Mouse (Mus musculus) G1E-ER4 (cell line): ENCODE data around the gene Smtnl2. TPM values are rescaled to one million over a fixed set of nuclear protein-coding genes. Genes with fewer than 3 reads are reported as not detected.
A peak's percentile ranks its signal among the peaks of the same experiment; 100 is the strongest.

Experiments used
- GATA1 ChIP-seq: IDR thresholded peaks from one replicate; pipeline ENCODE4 v1.8.0; 2012; ENCODE audit warnings: low read length, inconsistent platforms
- polyA plus RNA-seq: library from polyadenylated mRNA; stranded (reverse); fragments of >175 nt; gene quantifications from 2 replicates; pipeline ENCODE4 v1.2.3, GENCODE M21; 2012

The Smtnl2 gene
- polyA plus RNA-seq, 1 experiment, result not detected

DNA sequence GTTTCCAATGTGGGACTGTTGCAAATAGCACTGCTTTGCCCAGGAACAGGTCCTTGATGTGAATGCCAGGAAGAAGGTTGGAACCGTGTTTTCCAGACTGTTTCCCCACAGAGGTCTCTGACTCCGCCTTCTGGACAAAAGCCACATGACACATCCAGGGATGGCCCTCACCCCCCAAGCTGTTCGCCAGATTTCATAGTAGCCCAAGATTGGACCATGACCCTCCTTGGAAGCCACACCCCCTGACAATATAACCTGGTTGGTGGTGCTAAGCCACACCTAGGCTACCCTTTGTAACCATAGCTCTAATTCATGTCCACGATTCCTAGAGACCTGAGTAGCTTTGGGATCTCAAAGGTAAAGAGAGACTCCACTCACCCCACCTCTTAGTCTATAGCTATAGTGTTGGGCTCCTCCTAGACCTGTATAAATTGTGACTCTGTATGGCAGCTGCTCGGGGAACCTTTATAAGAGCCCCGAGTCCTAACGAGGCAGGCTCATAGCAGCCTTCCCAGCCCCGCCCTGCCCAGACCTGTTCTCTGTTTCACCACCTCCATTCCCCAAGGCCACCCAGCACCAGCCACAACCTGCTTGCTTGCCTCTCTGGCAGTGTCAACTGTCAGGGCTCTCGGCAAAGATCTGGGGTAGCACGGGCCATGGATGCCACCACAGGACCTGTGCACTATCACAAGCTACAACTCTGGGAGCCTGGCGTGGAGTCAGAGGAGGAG lies 23.6 kb upstream of the Smtnl2 start, which contains the start of gene Ggt6:
Ggt6 (plus strand) TSS at position 564 of the 731 bp plus-strand sequence.
- TF ChIP-seq GATA1, result no peak

DNA sequence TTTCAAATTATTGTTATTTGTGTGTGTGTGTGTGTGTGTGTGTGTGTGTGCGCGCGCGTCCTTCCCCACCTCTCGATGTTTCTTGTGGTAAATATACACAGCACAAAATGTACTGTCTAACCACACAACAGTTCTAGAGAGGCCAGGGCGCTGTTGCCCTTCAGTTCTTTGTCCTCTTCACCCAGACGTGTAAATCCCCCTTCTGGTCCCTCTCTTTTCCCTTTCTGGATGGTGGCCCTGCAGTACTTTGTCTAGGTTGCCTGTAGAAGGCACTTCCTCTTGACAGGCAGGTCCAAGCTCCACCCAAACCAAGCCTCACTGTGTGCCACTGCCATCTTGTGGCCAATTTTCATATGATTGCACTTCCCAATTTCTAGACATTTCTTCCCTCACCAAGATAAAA lies 17.8 kb upstream of the Smtnl2 start:
- no peak for TF ChIP-seq GATA1

DNA sequence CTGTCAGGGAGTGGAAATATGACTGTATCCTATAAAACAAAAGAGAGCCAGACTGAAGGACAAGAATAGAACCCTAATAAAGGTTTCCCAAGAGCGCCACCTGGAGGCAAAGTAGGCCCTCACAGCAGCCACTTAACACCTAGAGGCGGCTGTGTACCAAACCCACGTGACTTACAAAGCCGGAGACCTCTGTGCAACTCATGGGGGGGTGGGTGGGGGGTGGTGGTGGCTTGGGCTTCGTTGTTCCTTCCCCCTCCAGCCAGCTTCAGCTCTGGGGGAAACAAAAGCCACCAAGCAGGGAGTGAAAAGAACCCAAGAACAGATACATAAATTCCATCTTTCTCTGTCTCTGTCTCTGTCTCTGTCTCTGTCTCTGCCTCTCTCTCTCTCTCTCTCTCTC lies 17.2 kb upstream of the Smtnl2 start:
- TF ChIP-seq GATA1, result no peak

DNA sequence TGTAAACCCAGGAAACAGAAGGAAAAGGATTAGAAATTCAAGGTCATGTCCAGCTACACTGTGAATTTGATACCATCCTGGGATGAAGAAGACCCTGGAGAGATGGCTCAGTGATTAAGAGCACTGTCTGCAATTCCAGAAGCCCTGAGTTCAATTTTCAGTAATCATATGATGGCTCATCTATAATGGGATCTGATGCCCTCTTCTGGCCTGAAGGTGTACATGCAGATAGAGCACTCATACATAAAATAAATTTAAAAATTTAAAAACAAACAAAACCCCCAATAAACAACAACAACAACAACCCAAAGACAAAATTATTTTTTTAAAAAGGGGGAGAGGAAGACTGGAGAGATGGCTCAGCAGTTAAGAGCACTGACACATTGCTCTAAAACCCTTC lies 15.4 kb upstream of the Smtnl2 start:
- TF ChIP-seq GATA1, result no peak

DNA sequence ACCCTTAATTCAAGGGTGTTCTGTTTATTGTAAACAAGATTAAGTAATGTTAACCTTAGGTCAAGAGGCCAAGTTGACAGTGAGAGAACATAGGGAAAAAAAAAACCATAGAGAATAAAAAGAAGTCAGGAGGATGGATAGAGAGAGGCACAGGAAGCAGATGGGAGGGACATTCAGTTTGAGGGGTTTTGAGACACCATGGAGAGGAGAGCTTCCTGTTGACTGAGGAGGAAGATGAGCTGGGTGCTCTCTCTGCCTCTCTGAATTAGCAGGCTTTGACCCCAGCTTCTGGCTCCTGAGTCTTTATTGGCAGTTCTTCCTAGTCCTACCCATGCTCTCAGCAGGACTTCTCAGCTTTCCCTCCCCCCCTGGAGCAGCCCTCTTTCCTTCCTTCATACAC lies 13.7 kb upstream of the Smtnl2 start:
- no peak for TF ChIP-seq GATA1

DNA sequence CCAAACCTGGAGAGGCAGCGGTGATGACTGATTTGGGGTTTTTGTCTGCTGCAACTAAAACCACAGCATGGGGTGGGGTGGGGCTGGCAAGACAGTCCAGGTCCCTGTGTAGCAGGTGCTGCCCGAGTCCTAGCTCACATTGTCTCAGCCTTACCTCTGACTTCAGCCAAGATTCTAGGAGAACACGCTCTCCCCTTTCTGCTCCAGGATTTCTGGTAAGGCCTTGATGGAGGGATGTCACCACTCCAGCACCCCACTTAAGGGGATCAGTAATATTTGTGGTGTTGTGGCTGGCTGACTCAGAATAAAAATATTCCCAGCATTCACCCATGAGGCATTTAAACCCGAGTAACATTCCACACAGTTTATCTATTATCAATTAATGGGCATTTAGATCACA lies 12.2 kb upstream of the Smtnl2 start:
- no peak for TF ChIP-seq GATA1

DNA sequence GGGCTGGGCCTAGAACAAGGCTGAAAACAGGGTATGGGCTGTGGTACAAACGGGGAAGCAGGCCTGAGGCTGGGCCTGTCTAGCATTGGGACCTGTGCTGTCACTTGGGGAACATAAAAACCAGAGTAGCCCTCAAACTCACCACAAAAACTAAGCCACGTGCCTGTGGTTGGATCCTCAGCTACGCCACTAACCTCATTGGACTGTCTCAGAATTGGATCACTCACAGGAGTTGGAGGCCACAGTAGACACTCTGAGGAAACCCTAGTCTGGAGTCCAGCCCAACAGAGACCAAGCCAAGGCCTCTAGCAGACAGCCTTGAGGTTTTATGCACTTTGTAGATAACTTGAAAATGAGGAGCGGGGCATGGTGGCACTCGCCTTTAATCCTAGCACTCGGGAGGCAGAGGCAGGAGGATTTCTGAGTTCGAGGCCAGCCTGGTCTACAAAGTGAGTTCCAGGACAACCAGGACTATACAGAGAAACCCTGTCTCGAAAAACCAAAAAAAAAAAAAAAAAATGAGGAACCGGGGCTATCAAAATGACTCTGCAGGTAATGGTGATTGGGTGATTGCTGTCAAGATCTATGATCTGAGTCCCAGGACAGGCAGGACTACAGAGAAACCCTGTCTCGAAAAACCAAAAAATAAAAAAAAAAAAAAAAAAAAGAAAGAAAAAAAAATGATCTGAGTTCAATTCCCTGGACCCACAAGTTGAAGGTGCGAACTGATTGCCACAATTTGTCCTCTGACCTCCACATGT lies 10.2 kb upstream of the Smtnl2 start:
- no peak for TF ChIP-seq GATA1

DNA sequence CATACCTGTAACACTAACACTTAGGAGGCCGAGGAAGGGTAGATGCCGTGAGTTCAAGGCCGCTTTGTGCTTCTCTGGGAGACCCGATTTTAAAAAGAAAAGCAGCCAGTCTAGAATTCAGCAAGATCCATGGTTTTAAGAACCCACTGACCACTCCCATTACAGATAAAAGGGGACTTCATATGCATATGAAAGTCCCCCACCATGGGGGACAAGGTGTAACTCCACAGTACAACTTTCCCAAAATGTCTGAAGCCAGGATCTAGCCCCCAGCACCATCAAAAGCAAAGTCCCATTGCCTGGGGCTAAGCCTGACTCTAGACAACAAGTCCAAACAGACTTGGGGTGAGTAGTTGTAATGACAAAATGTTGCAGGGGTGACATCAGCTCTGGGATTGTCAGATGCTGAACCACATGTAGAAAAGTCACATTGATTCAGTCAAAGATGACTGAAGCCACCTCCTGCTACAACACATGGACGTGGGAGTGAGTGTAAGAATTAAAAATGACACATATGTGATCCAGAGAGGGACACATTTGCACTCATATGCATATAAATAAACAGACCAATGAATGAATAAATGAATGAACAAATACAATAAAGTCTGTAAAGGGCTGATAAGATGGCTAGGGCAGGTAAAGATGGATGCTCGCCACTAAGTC lies 9.1 kb upstream of the Smtnl2 start:
- TF ChIP-seq GATA1, result no peak

DNA sequence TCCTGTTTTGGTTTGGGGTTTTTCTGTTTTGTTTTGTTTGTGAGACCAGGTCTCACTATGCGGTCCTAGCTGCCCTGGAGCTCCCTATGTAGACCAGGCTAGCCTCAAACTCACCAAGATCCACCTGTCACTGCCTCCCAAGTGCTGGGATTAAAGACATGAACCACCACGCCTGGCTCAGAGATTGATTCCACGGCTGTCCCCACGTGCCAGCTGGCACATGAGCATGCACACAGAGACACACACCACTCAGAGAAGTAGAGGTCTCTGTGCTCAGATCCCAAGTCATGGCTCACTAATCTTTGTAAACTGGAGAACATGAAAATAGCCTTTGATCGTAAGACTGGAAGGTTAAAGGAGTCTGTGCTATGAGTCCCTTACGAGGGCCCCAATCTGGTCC lies 7.5 kb upstream of the Smtnl2 start:
- no peak for TF ChIP-seq GATA1

DNA sequence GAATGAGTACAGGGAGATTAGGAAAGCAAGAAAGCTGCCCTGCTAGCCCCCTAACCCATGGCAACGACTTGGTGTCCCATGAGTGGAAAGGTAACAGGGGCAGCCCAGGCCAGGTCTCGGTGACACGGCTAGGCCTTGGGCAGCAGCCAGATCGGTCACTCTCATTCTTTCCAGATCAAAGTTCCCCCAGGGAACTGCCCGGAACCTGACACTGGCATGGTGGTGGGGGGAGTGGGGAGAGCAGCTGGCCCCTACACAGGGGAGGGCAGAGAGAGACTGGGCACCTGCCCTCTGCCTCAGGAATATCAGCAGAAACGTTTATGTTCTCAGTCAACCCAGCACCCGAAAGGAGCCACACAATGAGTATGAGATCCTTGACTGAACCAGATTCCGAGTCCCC lies 6.7 kb upstream of the Smtnl2 start:
- TF ChIP-seq GATA1, result no peak

DNA sequence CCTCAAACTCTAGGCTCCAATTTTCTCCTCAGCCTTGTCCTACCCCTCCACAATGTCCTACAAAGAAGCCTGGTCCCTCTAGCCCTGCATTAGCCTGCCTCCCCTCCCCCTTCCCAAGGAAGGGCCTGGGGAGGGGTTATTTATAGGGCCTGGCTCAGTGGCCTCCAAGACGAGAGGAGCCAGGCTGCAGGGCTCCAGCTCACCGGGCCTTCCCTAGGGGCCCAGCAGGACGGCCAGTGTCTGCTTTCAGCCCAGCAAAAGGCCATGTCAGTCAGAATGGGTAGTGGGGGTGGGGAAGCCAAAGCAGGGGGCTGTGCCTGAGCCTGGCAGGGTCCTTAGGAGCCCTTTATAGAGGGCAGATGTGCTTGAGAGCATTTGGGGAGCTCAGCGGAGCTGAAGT lies 5.9 kb upstream of the Smtnl2 start:
- no peak for TF ChIP-seq GATA1

DNA sequence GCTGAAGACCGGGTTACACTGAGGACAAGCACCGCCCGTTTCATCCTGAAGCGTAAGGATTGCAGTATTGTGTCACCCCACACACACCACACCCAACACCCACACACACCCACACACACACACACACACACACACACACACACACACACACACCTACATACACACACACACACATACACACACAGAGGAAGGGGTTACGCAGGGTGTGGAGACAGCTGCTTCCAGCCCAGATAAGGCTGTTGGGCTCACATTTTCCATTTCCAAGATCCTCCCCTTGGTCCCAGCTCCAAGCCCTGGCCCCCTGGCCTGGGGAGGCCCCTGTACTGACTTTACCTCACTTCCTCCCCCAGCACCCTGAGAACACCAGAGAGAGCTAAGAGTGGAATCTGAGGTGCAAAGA lies 5.2 kb upstream of the Smtnl2 start:
- no peak for TF ChIP-seq GATA1

DNA sequence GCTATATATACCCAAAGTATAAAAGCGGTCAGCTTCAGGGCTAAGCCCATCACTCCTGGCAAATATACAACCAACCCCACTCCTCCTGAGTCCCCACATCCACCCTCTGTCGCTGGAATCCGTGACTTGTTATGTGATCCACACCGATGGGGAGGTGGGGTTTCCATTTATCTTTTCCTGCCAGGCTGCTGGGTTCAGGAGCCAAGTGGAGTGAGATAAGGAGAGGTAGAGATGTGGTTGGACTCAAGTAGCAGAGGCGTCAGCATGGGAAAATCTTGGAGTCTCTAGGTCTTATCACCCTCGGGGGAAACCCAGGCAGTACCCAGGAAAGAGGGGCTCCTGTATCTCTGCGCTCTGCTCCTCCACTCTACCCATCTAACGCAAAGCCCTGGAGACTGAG lies 3.6 kb upstream of the Smtnl2 start:
- peak; percentile 84 for TF ChIP-seq GATA1

DNA sequence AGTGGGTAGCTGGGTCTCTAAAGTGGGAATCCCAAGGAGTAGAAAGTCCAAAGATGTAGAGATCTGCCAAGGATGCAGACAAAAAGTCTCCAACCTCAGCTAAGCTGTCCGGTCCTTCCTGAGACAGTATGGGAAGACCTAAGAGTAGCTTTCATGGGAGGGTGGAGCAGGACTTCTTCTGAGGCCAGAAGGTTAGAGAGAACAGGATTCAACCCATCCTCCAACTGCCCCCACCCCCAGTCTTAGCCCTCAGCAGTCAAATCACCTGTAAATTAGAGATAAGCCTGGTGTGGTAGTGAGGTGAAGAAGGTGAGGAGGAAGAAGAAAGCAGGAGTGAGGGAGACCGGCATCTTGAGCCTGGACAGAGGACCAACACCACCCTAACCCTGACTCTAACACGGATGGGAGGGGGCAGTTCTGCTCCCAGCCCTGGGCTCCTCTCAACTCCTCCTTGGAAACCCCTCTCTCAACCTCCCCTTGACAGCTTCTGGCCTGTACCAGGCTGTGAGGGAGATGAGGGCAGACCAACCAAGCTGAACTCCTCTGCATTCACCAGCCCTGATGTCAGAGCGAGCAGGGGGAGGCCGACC lies 2.2 kb upstream of the Smtnl2 start:
- TF ChIP-seq GATA1, result no peak

DNA sequence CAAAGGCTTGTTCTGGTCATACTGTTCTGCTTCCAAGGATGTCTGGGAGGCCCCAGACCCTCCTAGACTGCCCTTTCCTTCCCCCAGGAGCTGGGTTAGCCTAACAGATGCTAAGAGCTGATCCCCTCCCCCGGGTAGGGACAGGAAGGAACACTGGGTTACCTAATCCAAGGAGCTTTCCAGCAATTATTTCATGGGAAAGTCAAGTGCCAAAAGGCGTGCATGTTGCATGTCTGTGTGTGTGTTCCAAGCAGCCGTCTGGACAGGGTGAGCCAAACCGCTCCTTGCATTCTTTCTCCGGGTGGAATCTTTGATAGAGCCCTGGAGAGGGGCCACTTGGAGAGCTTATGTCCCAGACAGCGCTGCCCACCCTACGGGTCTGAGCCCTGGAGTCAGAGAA lies 1.5 kb upstream of the Smtnl2 start:
- TF ChIP-seq GATA1, result no peak

DNA sequence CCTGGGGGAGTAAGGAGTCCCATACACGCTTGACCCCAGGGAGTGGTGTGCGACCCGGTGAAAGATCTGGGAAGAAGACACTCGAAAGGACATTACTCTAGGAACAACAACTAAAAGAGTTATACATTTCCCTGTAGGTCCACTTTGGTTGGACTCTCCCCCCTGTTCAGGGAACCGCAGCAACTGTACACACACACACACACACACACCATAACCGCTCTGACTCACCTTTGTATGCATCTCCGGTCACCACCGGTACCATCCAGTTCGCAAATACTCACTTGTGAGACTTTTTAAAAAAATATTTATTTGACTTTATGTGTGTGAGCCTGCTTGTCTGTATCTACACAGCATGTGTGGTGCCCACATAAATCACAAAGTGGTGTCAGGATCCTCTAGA lies 432 bp upstream of the Smtnl2 start:
- no peak for TF ChIP-seq GATA1
